Mouse (Mus musculus): ENCODE results near the gene Rnf152.

The Rnf152 gene

DNA sequence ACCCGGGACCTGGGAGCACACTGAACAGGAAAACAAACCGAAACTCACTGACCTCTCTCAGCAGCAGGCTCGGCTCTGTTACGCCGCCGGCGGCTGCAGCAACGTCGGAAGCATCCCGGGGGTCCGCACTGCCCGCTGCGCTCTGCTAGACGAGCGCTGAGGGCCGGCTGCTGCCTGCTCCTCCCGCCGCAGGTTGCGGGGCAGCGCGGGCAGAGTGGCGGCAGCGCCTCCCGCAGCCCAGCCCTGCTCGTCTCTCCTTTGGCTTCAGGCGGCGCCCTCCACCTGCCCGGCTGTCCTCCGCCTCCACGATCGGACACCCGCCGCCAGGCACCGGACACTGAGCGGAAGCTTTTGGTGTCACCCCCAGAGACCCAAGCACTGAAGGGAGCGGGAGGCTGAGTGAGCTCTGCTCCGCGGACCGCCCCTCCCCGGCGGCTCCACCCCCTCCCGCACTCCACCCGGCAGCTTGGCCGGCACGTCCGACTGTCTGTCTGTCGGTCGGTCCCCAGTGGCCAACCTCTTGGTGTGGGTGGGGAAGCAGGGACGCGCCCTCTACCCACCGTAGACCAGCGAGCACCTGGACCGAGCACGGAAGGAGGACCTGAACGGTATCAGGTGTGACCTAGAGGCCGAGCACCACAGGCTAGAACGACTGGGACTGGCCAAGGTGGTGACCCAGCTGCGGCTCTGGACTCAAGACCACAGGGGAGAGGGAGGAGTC is at the start of gene Rnf152:
Gene Rnf152, minus strand, starts transcription at position 420 of the 721 bp plus-strand sequence.
- peak; percentile 57 for DNase-seq

DNA sequence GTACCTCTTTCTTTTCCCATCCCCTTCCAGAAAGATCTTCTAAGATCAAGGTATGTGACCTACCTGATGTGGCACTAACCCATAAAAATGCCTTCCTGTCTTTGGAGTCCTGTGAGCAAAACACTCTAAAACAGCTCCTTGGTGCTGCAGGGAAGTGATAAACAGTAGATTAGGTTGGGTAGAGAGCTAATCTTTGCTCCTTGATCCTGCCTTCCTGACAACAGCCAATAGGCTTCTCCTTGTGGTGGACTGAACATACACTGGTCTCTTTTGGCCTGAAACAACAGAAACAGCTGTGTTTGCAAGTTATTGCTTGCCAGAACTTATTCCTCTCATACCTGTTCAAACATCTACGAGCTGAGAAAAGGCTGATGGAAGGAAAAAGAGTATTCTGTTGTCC is 46.3 kb upstream of the Rnf152 start:
- no peak for DNase-seq

DNA sequence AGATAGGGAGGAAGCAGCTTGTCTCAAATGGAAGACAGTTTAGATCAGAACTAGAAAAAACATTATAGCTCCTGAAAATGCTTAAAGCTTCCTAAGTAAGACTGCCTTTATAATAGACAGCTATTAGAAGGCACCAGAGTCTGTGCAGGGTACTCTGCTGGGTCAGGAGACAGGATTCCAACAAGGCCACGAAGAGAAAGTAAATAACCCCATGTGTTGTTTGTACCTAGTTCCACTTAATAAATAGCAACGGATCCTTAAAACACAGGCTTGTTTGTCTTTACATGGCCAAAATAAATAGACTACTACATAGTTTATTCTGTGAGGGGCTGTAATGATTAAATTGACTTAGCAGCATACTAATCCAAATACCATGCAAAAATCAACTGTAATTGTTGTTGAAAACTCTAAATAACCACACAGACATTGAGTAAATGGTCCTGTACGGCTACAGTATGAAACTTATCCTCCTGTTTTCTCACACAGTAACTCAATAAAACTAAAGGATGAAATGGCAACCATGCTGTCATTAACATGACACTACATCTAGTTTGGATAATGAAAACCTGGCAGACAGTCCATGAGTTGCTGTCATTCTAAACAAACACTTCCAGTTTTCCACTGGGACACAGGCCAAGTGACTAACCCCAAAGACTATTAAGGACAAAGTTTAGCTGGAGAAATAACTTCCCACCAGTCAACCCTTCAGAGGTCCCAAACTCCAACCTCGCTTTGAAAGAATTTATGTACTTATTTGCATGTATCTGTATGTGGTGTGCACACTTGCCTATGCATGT is 27.8 kb upstream of the Rnf152 start:
- DNase-seq: no peak

DNA sequence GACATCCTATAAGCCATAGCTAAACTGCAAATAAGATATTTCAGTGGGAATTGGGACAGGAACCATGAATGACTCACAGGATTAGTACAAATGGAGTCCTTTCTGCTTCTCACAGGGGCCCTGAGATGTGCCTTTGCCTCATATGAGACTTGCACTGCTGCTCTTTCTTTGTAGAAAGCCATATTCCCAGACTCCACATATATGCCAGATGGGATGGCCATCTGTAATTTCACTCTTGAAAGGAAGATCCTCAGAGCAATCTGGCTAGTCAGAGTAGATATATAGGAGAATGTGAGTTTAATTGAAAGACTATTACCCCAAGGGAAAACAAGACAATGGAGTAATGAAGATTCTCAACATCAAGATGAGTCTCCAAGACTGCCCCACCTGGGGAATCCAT is 21.0 kb upstream of the Rnf152 start:
- DNase-seq: no peak

DNA sequence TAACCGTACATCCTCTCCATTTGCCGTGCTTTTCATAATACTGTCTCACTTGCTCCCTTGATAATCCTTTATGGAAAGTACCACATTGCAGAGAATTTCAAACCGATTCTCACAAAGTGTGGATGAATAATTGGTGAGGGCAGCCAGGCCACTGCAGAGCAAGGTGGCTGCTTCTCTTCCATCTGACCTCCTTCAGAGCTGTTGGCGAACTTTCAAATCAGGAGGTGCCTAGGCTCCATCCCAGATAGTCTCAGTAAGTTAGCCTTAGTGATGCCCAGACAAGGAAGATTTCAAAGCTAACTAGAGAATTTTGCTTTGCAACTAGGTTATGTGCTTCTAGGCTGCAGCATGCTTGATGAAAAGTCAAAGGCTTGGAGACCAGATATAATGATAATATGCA is 18.1 kb upstream of the Rnf152 start:
- no peak for DNase-seq

DNA sequence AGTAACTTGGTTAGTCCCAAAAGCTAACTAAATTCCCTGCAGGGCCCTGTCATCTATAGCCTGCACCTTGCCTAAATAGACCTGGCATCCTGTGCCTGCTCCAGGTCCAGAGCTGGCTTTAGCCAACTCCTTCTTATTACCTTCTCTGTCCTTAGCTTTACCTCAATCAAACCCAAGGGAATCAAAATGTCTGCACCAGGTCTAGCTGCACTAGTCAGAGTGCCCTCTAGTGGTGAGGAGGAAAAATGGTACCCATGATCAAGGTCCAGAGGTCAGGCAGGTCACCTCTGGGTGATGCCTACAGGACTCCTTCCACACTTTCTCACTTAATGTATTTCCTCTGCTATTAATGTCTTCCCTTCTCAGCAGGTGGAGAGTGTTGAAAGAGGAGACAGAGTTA is 6.2 kb upstream of the Rnf152 start:
- DNase-seq: no peak

DNA sequence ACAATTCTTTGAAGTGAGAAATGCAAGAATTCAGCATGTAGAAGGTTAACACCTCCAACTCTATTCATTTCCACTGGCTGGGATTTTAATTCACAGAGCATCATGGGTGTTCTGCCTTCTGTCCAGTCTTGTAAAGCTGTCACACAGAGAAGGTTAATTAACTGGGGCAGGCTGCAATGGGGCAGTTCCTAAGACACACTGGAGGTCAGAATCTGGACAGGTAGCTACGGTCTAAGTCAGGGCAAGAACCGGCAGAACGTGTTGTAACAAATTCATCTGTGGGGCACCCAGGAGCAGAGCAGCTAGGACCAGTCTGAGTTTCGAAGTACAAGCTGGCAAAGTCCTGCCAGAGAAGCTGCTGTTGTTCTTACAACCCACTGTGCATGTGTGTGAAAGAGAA is 2.4 kb upstream of the Rnf152 start:
- no peak for DNase-seq

DNA sequence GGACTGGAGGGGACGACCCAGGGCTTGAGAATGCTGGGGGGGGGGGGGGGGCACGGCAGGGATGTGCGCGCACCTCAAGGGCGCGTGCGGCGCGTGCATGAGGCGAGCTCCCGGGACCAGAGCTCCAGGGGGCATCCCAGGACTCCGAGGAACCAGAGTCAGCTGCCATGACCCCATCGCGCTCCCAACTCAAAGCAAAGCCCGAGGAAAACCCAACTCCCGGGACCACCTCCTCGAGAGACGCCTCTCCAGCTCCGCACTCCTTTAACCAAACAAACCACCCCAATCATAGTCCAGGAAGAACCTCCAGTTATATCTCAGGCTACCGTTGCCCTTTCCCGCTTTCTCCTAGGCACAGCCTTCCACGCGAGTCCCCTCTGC is 610 bp downstream of the Rnf152 start:
- peak; percentile 62 for DNase-seq

DNA sequence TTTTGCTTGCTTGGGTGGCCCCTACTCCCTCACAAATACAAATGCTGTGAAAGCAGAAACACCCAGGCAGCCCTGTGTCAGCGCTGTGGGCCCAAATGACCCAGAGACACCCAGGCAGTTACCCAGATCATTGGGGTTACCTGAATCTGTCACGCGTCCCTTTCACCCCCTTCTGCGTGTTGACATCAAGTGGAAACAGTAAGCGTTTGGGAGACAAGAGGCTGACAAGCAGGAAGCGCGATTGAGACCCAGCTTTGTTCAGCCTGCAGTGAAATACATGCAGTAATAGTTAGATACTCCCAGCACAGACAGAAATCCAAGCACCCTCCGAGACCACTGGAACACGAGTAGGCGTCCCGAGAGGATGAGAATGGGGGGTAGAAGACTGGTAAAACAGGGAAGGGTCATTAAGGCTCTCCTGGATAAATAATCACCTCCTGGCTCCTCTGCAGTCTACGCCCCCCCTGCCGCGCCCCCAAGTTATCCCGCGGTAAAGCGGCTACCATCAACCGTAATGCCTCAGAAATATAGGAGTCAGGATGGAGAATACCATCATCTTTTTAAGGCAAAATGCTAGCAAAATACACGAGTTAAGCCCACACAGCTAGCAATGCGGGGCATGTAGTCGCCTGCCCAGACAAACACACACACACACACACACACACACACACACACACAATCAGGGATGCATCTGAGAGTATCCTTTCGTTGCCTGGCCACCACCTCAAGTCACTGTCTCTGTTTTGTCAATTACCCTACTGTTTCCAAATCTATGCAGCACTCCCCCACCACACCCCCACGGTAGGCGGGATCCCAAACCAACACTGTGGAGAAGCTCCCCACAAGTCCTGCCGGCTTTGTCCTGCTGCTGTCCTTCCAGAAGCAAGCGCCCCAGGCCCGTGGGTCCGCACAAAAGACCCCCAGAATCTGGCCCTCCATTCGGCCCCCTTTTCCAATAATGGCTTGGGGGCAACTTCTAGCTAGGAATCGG is 1.3 kb downstream of the Rnf152 start:
- DNase-seq: peak; percentile 62

DNA sequence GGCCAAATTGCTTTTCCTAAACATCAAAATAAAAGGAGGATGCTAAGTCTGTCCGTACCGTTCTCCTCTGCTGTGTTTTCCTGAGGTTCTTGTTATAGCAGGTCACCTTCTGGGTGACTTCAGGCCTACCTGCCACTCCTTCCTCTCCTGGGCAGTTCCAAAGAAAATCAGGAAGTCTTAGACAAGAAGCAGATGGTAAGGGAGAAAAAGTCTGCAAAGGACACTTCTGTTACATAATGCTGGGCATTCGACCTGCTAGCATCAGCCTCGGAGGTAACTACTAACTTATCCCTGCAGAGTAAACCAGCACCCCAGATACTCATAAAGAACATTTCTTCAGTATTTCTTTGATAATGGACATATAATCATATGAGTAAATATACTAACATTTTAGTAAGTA is 4.7 kb downstream of the Rnf152 start:
- DNase-seq: no peak

DNA sequence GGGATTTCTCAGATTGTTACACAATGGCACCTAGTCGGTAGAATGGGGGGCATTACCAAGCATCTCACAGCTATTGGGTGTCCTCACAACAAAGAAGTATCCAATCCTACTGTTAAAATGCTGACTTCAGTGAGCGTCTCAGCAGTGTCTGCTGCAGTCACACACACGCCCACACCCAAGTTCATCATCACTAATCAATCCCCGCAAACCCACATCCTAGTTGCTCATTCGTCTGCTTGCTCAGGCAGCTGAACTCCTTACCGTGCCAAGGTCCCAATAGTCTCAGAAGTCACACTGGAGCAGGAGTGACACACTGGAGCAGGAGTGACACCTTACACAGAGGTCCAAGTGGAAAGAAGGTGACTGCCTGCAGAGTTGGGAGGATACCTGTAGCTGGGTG is 14.2 kb downstream of the Rnf152 start:
- no peak for DNase-seq

DNA sequence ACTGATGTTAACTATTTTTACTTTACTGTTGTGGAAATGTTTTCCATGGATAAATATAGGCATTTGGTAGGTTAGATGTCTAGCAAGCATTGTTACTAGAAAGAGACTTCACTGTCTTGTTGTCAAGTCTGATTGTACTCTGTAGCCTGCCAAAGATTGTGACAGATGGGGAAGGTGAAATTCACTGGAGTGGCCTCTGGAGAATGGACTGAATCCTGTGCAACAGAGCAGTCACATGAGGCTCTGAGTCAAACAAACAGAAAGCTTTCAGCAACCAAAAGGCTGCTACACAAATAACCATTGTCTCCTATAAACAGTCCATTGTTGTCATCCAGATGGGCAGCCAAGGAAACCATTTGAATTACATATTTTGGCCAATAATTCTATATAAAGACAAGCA is 15.6 kb downstream of the Rnf152 start:
- DNase-seq: no peak

DNA sequence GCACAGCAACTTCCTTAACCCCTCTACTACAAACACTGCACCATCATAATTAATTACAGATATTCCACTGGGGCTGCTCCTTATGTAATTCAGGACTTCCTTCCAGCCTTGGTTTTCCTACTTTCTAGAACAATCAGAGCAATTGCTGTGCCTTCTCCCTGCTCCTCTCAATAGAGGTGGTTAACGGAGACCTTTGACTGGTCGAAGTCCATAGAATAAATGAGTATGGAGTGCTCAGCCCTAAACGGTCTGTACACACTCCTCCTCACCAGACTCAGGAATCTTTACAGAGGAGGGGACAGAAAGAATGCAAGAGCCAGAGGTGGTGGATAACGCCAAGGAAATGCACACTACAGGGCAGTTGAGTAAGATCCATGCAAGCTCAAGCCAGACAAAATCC is 19.1 kb downstream of the Rnf152 start:
- DNase-seq: no peak

DNA sequence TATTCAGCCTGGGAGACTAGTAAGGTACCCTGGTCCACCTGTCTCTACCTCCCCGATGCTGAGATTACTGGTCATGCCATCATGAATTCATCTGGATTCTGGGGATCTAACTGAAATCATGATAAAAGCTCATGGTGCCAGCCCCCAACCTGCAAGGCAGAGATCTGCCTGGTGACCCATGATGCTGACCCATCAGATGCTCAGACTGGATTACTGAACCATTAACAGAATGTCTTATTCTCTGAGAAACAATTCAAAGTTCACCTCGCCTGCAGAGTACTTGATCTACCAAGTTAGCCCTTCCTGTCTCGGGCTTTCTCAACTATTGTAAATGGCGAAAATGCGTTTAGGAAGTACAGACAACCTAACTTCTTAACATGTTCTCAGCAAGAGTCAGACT is 20.4 kb downstream of the Rnf152 start:
- no peak for DNase-seq

DNA sequence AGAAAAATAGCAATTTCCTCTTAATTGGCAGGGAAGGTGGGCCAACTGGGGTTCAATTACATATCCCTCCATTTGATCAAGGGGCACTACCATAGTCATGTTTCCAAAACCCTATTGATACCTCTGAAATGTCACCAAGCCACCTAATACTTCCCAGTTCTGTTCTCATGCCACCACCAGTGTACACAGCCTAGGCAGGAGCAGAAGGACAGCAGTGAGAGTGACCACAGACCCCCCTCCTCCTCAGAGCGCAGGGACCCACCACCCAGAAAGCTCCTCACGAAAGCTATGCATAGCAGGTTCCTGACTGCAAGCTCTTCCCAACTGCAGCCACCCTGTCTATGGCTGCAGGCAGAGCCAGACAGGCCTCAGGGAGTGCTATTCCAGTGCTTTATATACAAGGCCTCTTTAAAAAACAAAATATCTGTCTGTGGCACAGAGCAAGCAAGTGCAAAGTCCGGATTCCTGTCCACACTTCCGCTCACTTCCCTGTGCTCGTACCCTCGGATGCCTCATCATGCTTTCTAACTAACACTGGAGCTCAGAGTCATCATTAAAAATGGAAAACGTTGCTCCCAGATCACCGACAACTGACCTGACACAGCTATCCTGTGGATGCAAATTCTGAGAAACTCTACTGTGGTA is 24.3 kb downstream of the Rnf152 start:
- DNase-seq: no peak

DNA sequence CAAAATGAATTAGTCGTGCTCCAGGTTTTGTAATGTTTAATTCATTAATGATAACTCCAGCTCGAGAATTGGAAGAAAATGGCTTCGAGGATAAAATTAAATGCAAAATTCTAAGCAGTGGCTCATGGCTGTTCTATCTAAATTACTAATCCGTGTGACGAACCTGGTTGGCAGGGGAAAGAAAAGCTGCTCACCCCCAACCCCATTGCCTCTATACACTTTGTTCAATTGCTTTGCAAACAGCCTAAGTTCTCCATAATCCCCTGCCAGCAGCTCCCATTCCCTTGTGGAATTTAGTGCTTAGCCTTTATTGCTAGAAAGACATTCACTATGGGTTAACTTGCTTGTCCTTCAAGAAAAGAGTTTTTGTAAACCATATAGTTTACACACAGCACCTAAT is 24.9 kb downstream of the Rnf152 start:
- DNase-seq: no peak

DNA sequence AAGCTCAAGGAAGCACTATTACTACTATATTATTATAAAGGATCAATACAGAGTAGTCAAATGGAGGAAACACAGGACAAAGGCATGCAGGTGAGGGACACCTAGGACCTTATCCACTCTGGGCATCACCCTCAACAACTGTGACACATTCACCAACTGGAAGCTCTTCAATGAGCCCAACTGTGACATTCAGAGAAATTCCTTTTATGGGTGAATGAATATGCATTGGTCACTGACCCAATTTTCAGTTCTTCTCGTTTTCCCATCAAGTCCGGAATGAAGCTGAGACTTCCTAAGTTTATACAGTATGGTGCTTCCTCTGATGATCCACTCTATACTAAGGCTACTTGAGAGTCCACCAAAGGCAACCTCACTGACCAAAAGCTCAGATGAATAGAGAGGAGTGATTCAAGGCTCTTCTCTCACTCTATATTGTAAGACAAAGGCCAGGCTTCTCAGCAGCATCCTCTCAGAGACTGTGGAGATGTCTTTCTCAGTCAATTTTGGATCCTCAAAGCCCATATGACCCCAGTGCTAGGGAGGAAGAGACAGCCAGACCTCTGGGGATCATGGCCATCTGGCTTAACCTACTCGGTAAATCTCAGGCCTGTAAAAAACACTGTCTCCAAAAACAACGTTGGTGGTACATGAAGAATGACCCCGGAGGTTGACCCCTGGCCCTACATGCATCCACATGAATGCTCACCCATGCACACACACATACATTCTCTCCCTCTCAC is 25.8 kb downstream of the Rnf152 start:
- no peak for DNase-seq

DNA sequence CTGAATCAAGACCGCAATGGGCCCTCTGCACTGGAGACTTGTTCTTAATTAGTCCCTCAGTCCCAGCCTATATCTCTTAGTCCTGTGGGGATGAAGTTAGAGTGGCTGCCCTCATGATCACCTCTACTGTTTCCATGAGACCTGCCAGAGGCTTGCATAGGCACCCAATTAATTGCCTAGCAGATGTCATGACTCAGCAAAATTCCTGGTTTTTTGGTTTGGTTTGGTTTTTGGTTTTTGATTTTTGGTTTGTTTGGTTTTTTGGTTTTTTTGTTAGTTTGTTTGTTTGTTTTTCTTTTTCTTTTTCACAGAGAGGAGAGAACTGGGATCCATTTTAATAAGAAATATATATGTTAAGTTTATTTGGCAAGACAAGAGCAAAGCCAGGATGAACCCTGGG is 28.7 kb downstream of the Rnf152 start:
- no peak for DNase-seq

DNA sequence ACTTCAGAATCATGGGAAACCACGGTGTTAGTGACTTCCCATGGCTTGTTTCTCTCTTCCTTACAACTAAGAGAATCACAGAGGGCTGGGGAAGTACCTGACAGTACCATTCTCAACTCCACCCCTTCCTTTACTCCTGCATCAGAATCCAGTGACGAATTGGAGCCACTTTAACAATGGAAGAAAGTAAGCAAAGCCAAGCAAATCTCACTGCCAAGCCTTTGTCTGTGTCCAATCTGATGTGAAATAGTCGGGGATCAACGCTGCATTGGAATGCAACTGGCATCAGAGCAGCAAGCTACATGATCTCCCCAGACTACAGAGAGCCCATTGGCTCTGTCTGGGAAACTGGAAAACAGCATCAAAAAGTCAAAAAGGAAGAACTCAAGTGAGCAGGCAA is 31.9 kb downstream of the Rnf152 start:
- no peak for DNase-seq

DNA sequence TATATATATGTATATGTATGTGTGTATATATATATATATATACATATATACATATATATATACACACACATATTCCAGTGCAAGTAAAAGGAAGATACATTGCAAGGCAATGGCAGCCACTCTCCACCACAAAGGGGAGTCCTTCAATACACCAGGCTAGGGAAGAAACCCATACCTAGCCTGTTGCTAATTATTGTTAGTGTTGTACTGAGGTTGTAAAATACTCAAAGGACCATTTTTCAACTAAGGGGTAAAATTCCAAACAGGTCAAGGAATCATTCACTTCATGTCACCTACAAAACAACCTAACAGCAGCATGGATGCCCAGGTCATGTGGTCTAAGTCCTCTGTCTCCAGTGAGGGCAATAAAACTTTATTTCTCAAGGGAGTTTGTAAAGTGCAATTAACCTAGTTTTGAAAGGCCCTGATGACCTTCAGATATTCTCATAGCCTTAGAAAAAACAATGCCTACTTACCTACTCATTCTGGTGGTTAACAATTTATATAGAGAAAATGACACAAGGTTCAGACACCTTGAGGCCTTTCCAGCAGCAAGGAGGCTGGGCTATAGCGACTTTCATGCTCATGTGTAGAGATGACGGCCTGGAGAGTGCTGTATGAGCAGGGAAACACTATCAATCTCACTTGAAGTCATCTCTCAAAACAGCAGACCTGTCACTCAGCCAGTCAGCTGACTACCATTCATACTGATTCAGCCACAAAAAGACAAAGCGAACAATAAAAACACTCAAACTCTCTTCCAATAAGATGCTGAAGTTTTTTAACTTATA is 42.3 kb downstream of the Rnf152 start:
- DNase-seq: no peak

DNA sequence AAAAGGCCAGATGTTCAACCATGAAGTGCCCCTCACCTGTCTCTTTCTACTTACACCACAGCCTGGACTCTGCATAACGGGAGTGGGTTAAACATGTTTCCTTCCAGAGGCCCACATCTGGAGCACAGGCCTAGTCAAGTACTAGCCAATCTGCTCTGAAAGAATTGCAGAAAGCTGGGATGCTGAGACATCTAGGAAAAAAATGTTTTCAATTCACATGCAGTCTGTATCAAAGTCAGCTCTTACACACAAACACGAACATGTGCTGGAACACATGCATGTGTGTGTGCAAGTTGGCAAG is 44.0 kb downstream of the Rnf152 start:
- no peak for DNase-seq
